Mouse (Mus musculus) v-Abl transformed pro-B cells (cell line): Measurements from ENCODE around the gene Naga.

Source experiments
- in situ Hi-C, 2 experiments: fragments of 400-800 bp; cut with MboI; formaldehyde crosslinking; loops; one replicate each; pipeline ENCODE4 v1.15.1; 2025; ENCODE audit not compliant: unreplicated experiment in 2 of 2

Gene Naga

GRCm38 (mm10) chr15:82358431-82359260 is 19.9 kb upstream of the Naga start:
- in situ Hi-C loops, result no loop called here

GRCm38 (mm10) chr15:82354126-82354945 is 15.6 kb upstream of the Naga start, which contains the start of gene Ndufa6:
Gene Ndufa6, minus strand, starts transcription at chr15:82354322.
- in situ Hi-C loops, result no loop called here

GRCm38 (mm10) chr15:82353745-82354113 is 15.0 kb upstream of the Naga start:
- in situ Hi-C loops, result no loop called here

- in situ Hi-C loops, result no loop called here
Measured at GRCm38 (mm10) chr15:82353078-82353744, 14.5 kb upstream of the Naga start.

GRCm38 (mm10) chr15:82351480-82351879 is 12.8 kb upstream of the Naga start:
- in situ Hi-C loops, result no loop called here

- in situ Hi-C loops, result no loop called here
Measured at GRCm38 (mm10) chr15:82350349-82350748, 11.6 kb upstream of the Naga start.

- in situ Hi-C loops, result no loop called here
Measured at GRCm38 (mm10) chr15:82348999-82349341, 10.2 kb upstream of the Naga start.

GRCm38 (mm10) chr15:82348258-82348998 is 9.7 kb upstream of the Naga start:
- in situ Hi-C loops, result no loop called here

- in situ Hi-C loops, result no loop called here
Measured at GRCm38 (mm10) chr15:82347852-82348251, 9.1 kb upstream of the Naga start.

DNA sequence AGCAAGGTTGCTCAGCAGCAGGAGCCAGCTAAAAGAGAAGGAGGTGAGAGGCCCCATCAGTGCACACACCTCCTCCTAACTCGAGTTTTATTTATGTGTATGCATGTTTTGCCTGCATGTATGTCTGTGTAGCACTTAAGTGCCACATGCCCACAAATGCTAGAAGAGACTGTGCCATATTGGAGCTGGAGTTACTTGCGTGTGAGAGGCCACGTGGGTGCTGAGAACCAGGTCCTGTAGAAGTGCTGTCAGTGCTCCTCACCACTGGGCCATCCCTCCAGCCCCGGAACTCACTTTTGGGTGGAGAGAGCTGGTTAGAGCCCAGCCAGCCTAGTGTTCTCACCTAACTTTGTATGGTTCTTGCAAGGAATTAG is 8.6 kb upstream of the Naga start:
- in situ Hi-C loops, result no loop called here

- in situ Hi-C loops, result no loop called here
Measured at GRCm38 (mm10) chr15:82346580-82347302, 8.0 kb upstream of the Naga start.

- in situ Hi-C loops, result no loop called here
Measured at GRCm38 (mm10) chr15:82345820-82346470, 7.2 kb upstream of the Naga start.

DNA sequence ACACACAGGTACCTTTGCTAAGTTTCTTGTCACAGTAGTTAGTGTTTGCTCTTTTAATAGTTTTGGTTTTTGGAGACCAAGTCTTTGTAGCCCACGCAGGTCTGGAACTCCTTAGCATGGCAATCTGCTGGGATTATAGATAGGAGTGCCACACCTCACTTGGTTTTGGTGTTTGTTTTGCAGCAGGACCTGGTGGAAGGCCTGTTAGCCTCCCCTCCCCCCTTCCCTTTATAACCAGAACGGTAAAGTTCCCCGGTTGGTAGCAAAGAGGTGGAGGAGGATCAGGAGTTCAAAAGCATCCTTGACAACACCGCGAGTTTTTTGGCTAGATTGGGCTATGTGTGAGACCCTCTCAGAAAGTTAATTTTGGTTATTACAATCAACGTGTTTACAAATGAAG is 6.2 kb upstream of the Naga start:
- in situ Hi-C loops, result no loop called here

DNA sequence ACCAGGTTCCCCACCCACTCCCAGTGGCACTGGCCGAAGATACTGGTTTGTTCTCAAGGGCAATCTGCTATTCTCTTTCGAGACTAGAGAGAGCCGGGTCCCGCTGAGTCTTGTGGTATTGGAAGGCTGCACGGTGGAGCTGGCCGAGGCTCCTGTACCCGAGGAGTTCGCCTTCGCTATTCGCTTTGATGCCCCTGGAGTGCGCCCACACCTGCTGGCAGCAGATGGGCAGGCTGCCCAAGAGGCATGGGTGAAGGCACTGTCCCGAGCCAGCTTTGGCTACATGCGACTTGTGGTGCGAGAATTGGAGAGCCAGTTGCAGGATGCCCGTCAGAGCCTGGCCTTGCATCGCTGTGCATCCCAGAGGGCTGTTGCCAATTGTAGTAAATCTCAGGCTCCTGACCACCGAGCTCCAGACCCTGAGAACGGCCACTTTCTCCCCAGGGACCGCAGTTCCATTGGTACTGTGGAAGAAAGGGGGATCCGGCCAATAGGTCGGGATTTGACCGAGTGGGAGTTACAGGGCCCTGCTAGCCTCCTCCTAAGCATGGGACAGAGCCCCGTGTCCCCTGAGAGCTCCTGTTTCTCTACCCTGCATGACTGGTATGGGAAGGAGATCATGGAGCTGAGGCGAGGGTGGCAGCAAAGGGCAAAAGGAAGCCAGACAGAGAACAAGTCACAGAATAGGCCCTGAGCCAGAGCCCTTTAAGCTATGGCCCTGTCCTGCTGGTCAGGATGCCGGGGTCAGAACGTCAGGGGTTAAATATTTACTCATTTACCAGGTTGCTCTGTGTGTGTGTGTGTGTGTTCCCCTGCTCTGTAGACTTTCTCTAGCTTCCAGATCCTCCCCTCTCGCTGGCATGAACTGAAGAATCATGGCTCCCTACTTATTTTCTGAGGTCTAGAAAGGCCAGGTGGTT is 4.9 kb upstream of the Naga start:
- in situ Hi-C loops, result no loop called here

- in situ Hi-C loops, result no loop called here
Measured at GRCm38 (mm10) chr15:82342543-82342935, 3.8 kb upstream of the Naga start.

DNA sequence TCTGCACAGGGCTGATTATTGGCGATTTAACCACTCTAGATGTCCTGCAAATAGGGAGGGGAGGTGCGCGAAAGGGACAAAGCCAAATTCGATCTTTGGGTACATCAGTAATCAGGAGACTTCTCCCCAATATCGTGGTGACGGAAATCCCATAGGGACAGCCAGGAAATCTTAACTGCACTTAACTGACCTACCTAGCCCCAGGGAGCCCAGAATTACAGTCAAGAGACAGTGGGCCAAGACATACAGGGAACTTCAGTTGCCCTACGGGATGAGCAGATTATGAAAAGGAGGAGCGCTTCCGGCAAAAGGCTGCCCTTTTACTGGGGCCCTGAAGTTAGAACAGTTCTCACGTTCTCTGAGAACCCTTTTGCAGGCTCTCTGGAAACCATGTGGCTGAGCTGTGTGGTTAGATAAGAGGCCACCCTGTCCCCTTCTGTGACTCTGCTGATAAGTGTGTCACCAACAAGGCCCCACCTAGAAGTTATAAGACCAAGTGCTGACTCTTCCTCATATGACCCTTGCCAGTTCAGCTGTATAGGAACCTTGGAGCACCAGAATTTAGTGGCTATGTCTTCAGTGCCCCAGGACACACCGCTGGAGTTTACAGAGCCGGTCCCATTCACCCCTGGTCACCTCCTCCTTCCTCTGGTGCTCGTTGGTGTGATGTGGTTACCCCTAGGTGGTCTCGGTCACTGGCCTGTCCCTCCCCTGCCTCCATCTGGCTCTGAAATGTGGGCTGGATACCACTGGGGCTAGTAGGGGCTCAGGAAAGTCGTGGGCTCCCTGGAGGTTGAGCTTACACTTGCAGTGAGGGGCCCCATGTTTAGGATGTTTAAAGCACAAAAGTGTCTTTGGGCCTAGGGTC is 3.2 kb upstream of the Naga start:
- in situ Hi-C loops, result no loop called here

GRCm38 (mm10) chr15:82341036-82341501 is 2.3 kb upstream of the Naga start:
- in situ Hi-C loops, result no loop called here
